Mouse (Mus musculus) heart, embryonic 12.5 days (tissue): ENCODE results near the gene Slc35a5. TPM values are rescaled to one million over a fixed set of nuclear protein-coding genes. Genes with fewer than 3 reads are reported as not detected.

ENCODE experiments used
- ATAC-seq: fragments of 200-750 bp; cut with Nextera tagmentation; 2 replicates; pipeline ENCODE4 v1.8.0; 2017; ENCODE audit warnings: moderate TSS enrichment, moderate library complexity; ENCODE audit not compliant: insufficient number of reproducible peaks, low FRiP score
- H3K27ac ChIP-seq: fragments of 300-500 bp; sonication (generic); 2 replicates; pipeline ENCODE4 v1.5.1; 2016; ENCODE audit warnings: mild to moderate bottlenecking, moderate library complexity; ENCODE audit not compliant: poor library complexity, severe bottlenecking
- H3K27me3 ChIP-seq: fragments of 300-500 bp; sonication (generic); replicated peaks from 2 replicates; pipeline ENCODE4 v1.6.1; 2016; ENCODE audit warnings: mild to moderate bottlenecking, moderate library complexity
- H3K36me3 ChIP-seq: fragments of 300-500 bp; sonication (generic); 2 replicates; pipeline ENCODE4 v1.6.1; 2016; ENCODE audit warnings: mild to moderate bottlenecking, moderate library complexity
- H3K4me1 ChIP-seq: fragments of 300-500 bp; sonication (generic); replicated peaks from 2 replicates; pipeline ENCODE4 v1.6.1; 2016; ENCODE audit warnings: mild to moderate bottlenecking
- H3K4me2 ChIP-seq: fragments of 300-500 bp; sonication (generic); 2 replicates; pipeline ENCODE4 v1.6.1; 2016; ENCODE audit warnings: mild to moderate bottlenecking, moderate library complexity
- H3K4me3 ChIP-seq: fragments of 300-500 bp; sonication (generic); 2 replicates; pipeline ENCODE4 v1.5.1; 2016; ENCODE audit warnings: mild to moderate bottlenecking
- H3K9ac ChIP-seq: fragments of 300-500 bp; sonication (generic); 2 replicates; pipeline ENCODE4 v1.6.1; 2016; ENCODE audit warnings: mild to moderate bottlenecking, moderate library complexity
- H3K9me3 ChIP-seq: fragments of 300-500 bp; sonication (generic); replicated peaks from 2 replicates; pipeline ENCODE4 v1.6.1; 2016; ENCODE audit warnings: mild to moderate bottlenecking, moderate library complexity
- WGBS: fragments of 180-500 bp; shearing (Covaris S2); methylation state at CpG from one replicate; pipeline ENCODE4 v1.1.7; 2016; 5-methylcytosine and 5-hydroxymethylcytosine counted together
- polyA plus RNA-seq: library from polyadenylated mRNA; unstranded; fragments of >200 nt; fragmentation: Nextera tagmentation; extraction: Ambion mirVana; gene quantifications from 2 replicates; pipeline ENCODE4 v1.2.1, GENCODE M21; 2016

Slc35a5 gene
- polyA plus RNA-seq, 1 experiment from 2014 or later: 19.6 TPM

- WGBS: 10% methylated on average over 4 of the region's 4 CpGs
These were observed 48.0 kb downstream of the Slc35a5 start for GRCm38 (mm10) chr16:45110498-45110897.

GRCm38 (mm10) chr16:45108203-45108878 lies 50.2 kb downstream of the Slc35a5 start:
- peaks cover 19% of the 10 kb centered on the region for H3K36me3 ChIP-seq
- no peak overlapping the region for H3K9ac ChIP-seq
- H3K4me3 ChIP-seq: no peak overlapping the region
- no peak overlapping the region for H3K27ac ChIP-seq
- H3K4me1 ChIP-seq: peaks cover 31% of the 10 kb centered on the region
- no peaks in the 10 kb centered on the region for H3K27me3 ChIP-seq
- ATAC-seq: no peak
- H3K4me2 ChIP-seq: no peak overlapping the region
- 61% methylated on average over 5 of the region's 5 CpGs for WGBS
- H3K9me3 ChIP-seq: no peaks in the 10 kb centered on the region

More at GRCm38 (mm10) chr16:45110498-45110897, 48.0 kb downstream of the Slc35a5 start:
- Histone ChIP-seq H3K9ac (no peak overlapping the region), H3K9me3 (no peaks in the 10 kb centered on the region), H3K27ac (peak overlapping the region; percentile 64), H3K36me3 (peaks cover 24% of the 10 kb centered on the region), H3K4me2 (no peak overlapping the region), H3K27me3 (no peaks in the 10 kb centered on the region), H3K4me1 (peaks cover 30% of the 10 kb centered on the region), H3K4me3 (no peak overlapping the region)
- ATAC-seq: peak; percentile 64; the same call in 1 of the 2 replicates

GRCm38 (mm10) chr16:45104993-45105392 lies 53.5 kb downstream of the Slc35a5 start:
- Histone ChIP-seq H3K9me3 (no peaks in the 10 kb centered on the region), H3K9ac (no peak overlapping the region), H3K36me3 (0 out of 2 replicates have a peak, but pooled peaks cover 6% of the 10 kb centered on the region), H3K27me3 (no peaks in the 10 kb centered on the region), H3K4me1 (peaks cover 38% of the 10 kb centered on the region), H3K27ac (no peak overlapping the region), H3K4me3 (no peak overlapping the region), H3K4me2 (no peak overlapping the region)
- ATAC-seq: no peak
- WGBS: 53% methylated on average over 3 of the region's 3 CpGs

GRCm38 (mm10) chr16:45100892-45101291 lies 57.6 kb downstream of the Slc35a5 start:
- Histone ChIP-seq H3K9ac (no peak overlapping the region), H3K36me3 (peaks cover 8% of the 10 kb centered on the region; the same call in 1 of the 2 replicates), H3K4me2 (peak overlapping the region; percentile 16), H3K27me3 (no peaks in the 10 kb centered on the region), H3K27ac (peak overlapping the region; percentile 73), H3K4me1 (peaks cover 55% of the 10 kb centered on the region), H3K9me3 (no peaks in the 10 kb centered on the region), H3K4me3 (no peak overlapping the region)
- peak; percentile 85 for ATAC-seq
- WGBS: 6% methylated on average over 3 of the region's 3 CpGs

- H3K4me2 ChIP-seq: peak overlapping the region; percentile 87
- H3K9me3 ChIP-seq: no peaks in the 10 kb centered on the region
- no peak for ATAC-seq
- H3K27me3 ChIP-seq: no peaks in the 10 kb centered on the region
- 71% methylated on average over 6 of the region's 6 CpGs for WGBS
- H3K27ac ChIP-seq: no peak overlapping the region
- H3K4me1 ChIP-seq: peaks cover 66% of the 10 kb centered on the region
- H3K4me3 ChIP-seq: no peak overlapping the region
- H3K36me3 ChIP-seq: peaks cover 6% of the 10 kb centered on the region; the same call in 1 of the 2 replicates
- no peak overlapping the region for H3K9ac ChIP-seq
These were observed 59.7 kb downstream of the Slc35a5 start for GRCm38 (mm10) chr16:45098886-45099210.

GRCm38 (mm10) chr16:45098186-45098885 lies 60.2 kb downstream of the Slc35a5 start:
- H3K27me3 ChIP-seq: no peaks in the 10 kb centered on the region
- no peak for ATAC-seq
- no peak overlapping the region for H3K9ac ChIP-seq
- H3K27ac ChIP-seq: no peak overlapping the region
- H3K4me2 ChIP-seq: peak overlapping the region; percentile 87
- no peaks in the 10 kb centered on the region for H3K9me3 ChIP-seq
- H3K4me1 ChIP-seq: peaks cover 67% of the 10 kb centered on the region
- 66% methylated on average over 10 of the region's 10 CpGs for WGBS
- H3K4me3 ChIP-seq: 0 out of 2 replicates have a peak overlapping the region, but pooled peaks have one; percentile 8
- H3K36me3 ChIP-seq: peaks cover 6% of the 10 kb centered on the region; the same call in 1 of the 2 replicates

- Histone ChIP-seq H3K27me3 (no peaks in the 10 kb centered on the region), H3K36me3 (peaks cover 6% of the 10 kb centered on the region; the same call in 1 of the 2 replicates), H3K27ac (no peak overlapping the region), H3K4me2 (peak overlapping the region; percentile 87), H3K9ac (no peak overlapping the region), H3K4me3 (peak overlapping the region; percentile 62), H3K9me3 (no peaks in the 10 kb centered on the region), H3K4me1 (peaks cover 73% of the 10 kb centered on the region)
- ATAC-seq: no peak
- 88% methylated on average over 2 of the region's 2 CpGs for WGBS
These were observed 61.0 kb downstream of the Slc35a5 start for GRCm38 (mm10) chr16:45097467-45097866.

GRCm38 (mm10) chr16:45095561-45096482 lies 62.7 kb downstream of the Slc35a5 start:
- peak overlapping the region; percentile 62 for H3K4me3 ChIP-seq
- no peak for ATAC-seq
- H3K9me3 ChIP-seq: no peaks in the 10 kb centered on the region
- H3K27me3 ChIP-seq: no peaks in the 10 kb centered on the region
- 0 out of 2 replicates have a peak overlapping the region, but pooled peaks have one; percentile 97 for H3K27ac ChIP-seq
- peaks cover 63% of the 10 kb centered on the region for H3K4me1 ChIP-seq
- peak overlapping the region; percentile 87 for H3K4me2 ChIP-seq
- peaks cover 6% of the 10 kb centered on the region; the same call in 1 of the 2 replicates for H3K36me3 ChIP-seq
- 0 out of 2 replicates have a peak overlapping the region, but pooled peaks have one; percentile 13 for H3K9ac ChIP-seq
- 84% methylated on average over 26 of the region's 26 CpGs for whole genome bisulfite sequencing

- Histone ChIP-seq H3K36me3 (peaks cover 6% of the 10 kb centered on the region; the same call in 1 of the 2 replicates), H3K9ac (peak overlapping the region; percentile 85; the same call in 1 of the 2 replicates), H3K9me3 (no peaks in the 10 kb centered on the region), H3K27me3 (no peaks in the 10 kb centered on the region), H3K4me1 (peaks cover 58% of the 10 kb centered on the region), H3K27ac (peak overlapping the region; percentile 97; the same call in 1 of the 2 replicates), H3K4me2 (peak overlapping the region; percentile 87), H3K4me3 (peak overlapping the region; percentile 62)
- 74% methylated on average over 13 of the region's 13 CpGs for WGBS
- no peak for ATAC-seq
These were observed 63.5 kb downstream of the Slc35a5 start for GRCm38 (mm10) chr16:45095030-45095429.

GRCm38 (mm10) chr16:45094136-45094756 lies 64.3 kb downstream of the Slc35a5 start:
- 5% methylated on average over 9 of the region's 9 CpGs for WGBS
- Histone ChIP-seq H3K27ac (peak overlapping the region; percentile 97), H3K4me1 (peaks cover 55% of the 10 kb centered on the region), H3K9ac (peak overlapping the region; percentile 85), H3K27me3 (no peaks in the 10 kb centered on the region), H3K9me3 (no peaks in the 10 kb centered on the region), H3K4me3 (peak overlapping the region; percentile 62), H3K36me3 (peaks cover 6% of the 10 kb centered on the region; the same call in 1 of the 2 replicates), H3K4me2 (peak overlapping the region; percentile 87)
- peak; percentile 29; the same call in 1 of the 2 replicates for ATAC-seq
